8 mouse cellular contexts compared by ENCODE assay signal in the genomic region with DNA sequence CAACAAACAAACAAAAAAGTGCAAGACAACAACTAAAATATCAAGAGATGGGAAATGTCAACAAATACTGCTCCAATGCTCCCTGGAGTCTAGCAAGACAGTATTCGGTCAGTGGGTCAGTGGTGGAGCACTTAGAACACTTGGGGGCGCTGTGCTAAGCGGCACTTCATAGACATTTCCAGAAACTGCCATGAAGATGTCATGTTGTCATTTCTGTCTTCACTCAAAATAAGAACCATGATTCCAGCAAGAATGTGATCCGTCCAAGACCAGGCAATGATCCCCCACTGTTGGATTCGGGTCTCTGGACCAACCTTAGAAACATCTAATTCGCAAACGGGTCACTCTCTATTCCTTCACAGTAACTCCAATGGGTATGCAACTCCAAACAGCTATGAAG. TPM values are rescaled to one million over a fixed set of nuclear protein-coding genes. Genes with fewer than 3 reads are reported as not detected.
DNase-seq lines count a peak whose midpoint lies in the region; ATAC-seq and TF ChIP-seq lines count a peak whose summit lies in the region.

No protein-coding gene starts in this region.

- H3K4me3 ChIP-seq in heart, embryonic 12.5 days: peak overlapping the region; percentile 62
- H3K4me3 ChIP-seq in spleen, adult 2 months (ENCODE audit: extremely low read depth, insufficient read depth, insufficient read length): no peak overlapping the region

- no peaks in the 10 kb centered on the region for H3K9me3 ChIP-seq in heart, embryonic 12.5 days (replicated peaks)

- peak overlapping the region; percentile 78; the same call in 1 of the 2 replicates for H3K9ac ChIP-seq in heart, embryonic 12.5 days

- WGBS in heart, embryonic 12.5 days: 22% methylated on average over 7 of the region's 7 CpGs
- WGBS in spleen, adult 2 months: 22% methylated on average over 7 of the region's 7 CpGs

- peak; percentile 12; the same call in 1 of the 2 replicates for TF ChIP-seq CTCF in spleen, adult 2 months (IDR thresholded peaks at IDR 0.05; ENCODE audit: extremely low read depth, insufficient read depth, insufficient read length, insufficient replicate concordance)

- TF ChIP-seq POLR2A in spleen, adult 2 months (IDR thresholded peaks at IDR 0.05; ENCODE audit: low read depth, low read length): no peak

- H3K27me3 ChIP-seq in heart, embryonic 12.5 days (replicated peaks): no peaks in the 10 kb centered on the region
- no peaks in the 10 kb centered on the region for H3K27me3 ChIP-seq in spleen, adult 2 months (ENCODE audit: control insufficient read depth, insufficient read depth, low read length)

- H3K4me1 ChIP-seq in heart, embryonic 12.5 days (replicated peaks): peaks cover 18% of the 10 kb centered on the region
- peaks cover 3% of the 10 kb centered on the region; the same call in 1 of the 2 replicates for H3K4me1 ChIP-seq in spleen, adult 2 months (ENCODE audit: control insufficient read depth, insufficient read depth, insufficient read length)

- H3K4me2 ChIP-seq in heart, embryonic 12.5 days: peak overlapping the region; percentile 73

- no peak overlapping the region for H3K27ac ChIP-seq in heart, embryonic 12.5 days (ENCODE audit: poor library complexity, severe bottlenecking)
- no peak overlapping the region for H3K27ac ChIP-seq in spleen, adult 2 months (ENCODE audit: insufficient read depth, low read length)

- peaks cover 18% of the 10 kb centered on the region for H3K36me3 ChIP-seq in heart, embryonic 12.5 days
- H3K36me3 ChIP-seq in spleen, adult 2 months (ENCODE audit: control insufficient read depth, insufficient read depth, low read length): peaks cover 3% of the 10 kb centered on the region

- ATAC-seq in heart, embryonic 12.5 days (ENCODE audit: insufficient number of reproducible peaks, low FRiP score): no peak

- DNase-seq in adrenal gland, adult 18-20 months (ENCODE audit: low spot score in 2 of 2): peak; percentile 48
- DNase-seq in adrenal gland, postnatal 4 days (ENCODE audit: low spot score in 2 of 2): no peak
- peak; percentile 68 for DNase-seq in MN1 (ENCODE audit: low spot score)
- peak; percentile 78 for DNase-seq in embryo, embryonic 10 days (ENCODE audit: low spot score)
- peak; percentile 33 for DNase-seq in kidney, postnatal 14 days
- peak; percentile 64 to 78 for DNase-seq in lung, postnatal 4 days
- DNase-seq in spleen, adult 2 months (ENCODE audit: low read depth in 1 of 2, low spot score in 2 of 2): peak; percentile 29 to 46

RNA-seq across cellular contexts. Expression of a gene that starts 0.9 kb away (rescaled TPM):
- 10 to 100 TPM; 49.3 to 54.2 TPM for total RNA-seq in adrenal gland, adult 18-20 months (2021)
- 10 to 100 TPM; 34.4 to 36.2 TPM for total RNA-seq in adrenal gland, postnatal 4 days (2021)
- 22.6 and 28.2 TPM in 2 replicates for polyA plus RNA-seq in heart, embryonic 12.5 days (2016; fragmentation: Nextera tagmentation; extraction: Ambion mirVana)
- 29.8 and 42.4 TPM in 2 replicates for polyA plus RNA-seq in spleen, adult 2 months (2012; rRNA removed)

RNA-seq across cellular contexts. Expression of a gene that starts 5.7 kb away (rescaled TPM):
- total RNA-seq in adrenal gland, adult 18-20 months (2021): 10 to 100 TPM; 30.3 to 36.6 TPM
- total RNA-seq in adrenal gland, postnatal 4 days (2021): 10 to 100 TPM; 46.7 to 50.0 TPM
- polyA plus RNA-seq in heart, embryonic 12.5 days (2016; fragmentation: Nextera tagmentation; extraction: Ambion mirVana): 25.2 and 26.5 TPM in 2 replicates
- 16.1 and 17.6 TPM in 2 replicates for polyA plus RNA-seq in spleen, adult 2 months (2012; rRNA removed)

RNA-seq across cellular contexts. Expression of a gene that starts 52.4 kb away (rescaled TPM):
- total RNA-seq in adrenal gland, adult 18-20 months (2021): 10 to 100 TPM; 67.0 to 72.6 TPM
- total RNA-seq in adrenal gland, postnatal 4 days (2021): 10 to 100 TPM; 74.2 to 77.2 TPM
- polyA plus RNA-seq in heart, embryonic 12.5 days (2016; fragmentation: Nextera tagmentation; extraction: Ambion mirVana): 68.8 and 71.0 TPM in 2 replicates
- polyA plus RNA-seq in spleen, adult 2 months (2012; rRNA removed): 57.0 and 61.6 TPM in 2 replicates

Comparison
In these comparisons a context has a peak if more than half of its experiments do, and no peak if none do; other contexts are left out.
1. DNase-seq: peak in adrenal gland, adult 18-20 months (2 of 2), MN1 (single experiment), embryo, embryonic 10 days (single experiment), kidney, postnatal 14 days (single experiment), lung, postnatal 4 days (2 of 2) and spleen, adult 2 months (2 of 2); none in adrenal gland, postnatal 4 days (0 of 2).